In the genomic region with DNA sequence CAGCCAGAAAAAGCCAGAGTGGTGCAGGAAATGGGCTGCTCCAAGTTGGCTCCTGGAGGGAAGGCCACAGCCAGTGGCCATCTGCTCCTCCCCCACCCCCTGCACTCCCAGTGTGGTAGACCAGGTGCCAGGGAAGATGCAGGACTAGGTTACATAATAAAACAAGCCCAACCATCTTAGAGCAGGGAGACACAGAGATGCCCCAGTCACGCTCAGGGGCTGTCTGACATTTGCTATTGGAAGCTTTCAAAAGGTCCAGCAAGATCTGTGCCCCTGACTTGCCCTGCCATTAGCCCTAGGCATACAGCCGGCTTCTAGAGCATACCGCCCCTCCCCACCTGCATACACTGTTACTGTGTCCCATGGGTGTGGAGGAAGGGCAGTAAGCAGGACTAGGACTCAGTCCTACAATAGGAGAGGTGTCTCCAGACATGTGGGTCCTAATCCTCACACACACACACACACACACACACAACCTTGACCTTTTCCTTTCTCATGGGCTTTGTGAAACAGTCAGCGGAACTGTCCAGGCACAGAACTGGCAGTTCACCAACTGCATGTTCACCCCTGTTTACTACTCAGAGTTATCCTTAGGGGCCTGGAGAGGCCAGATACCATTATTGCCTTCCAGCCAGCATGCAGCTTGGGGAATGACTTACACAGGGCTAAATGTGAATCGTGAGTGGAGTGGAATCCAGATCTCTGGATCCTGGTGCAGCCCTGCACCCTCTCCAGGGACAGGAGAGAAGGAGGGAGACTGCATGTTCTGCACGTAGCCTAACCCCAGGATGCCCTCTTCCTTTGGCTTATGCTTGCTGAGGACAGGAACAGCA, we compare ENCODE assay signal across 8 mouse cellular contexts. TPM values are rescaled to one million over a fixed set of nuclear protein-coding genes. Genes with fewer than 3 reads are reported as not detected.
A peak's percentile ranks its signal among the peaks of the same experiment; 100 is the strongest.
DNase-seq lines count a peak whose midpoint lies in the region; ATAC-seq and TF ChIP-seq lines count a peak whose summit lies in the region.

No protein-coding gene starts in this region.

- DNase-seq in lung, adult 18-20 months = peak; percentile 66 to 81
- DNase-seq in lung, adult 2 months = no peak
- DNase-seq in embryonic facial prominence, embryonic 14.5 days (ENCODE audit: low spot score) = no peak
- DNase-seq in heart, postnatal 4 days = peak; percentile 65
- no peak for DNase-seq in retina, embryonic 14.5 days (ENCODE audit: low spot score)
- DNase-seq in ovary, postnatal 10 days (ENCODE audit: low spot score) = no peak

- peak overlapping the region; percentile 40; the same call in 1 of the 2 replicates for H3K27ac ChIP-seq in embryonic facial prominence, embryonic 14.5 days (replicated peaks; ENCODE audit: low read depth, low read length)
- H3K27ac ChIP-seq in limb, embryonic 15.5 days = peak overlapping the region; percentile 55
- peak overlapping the region; percentile 34 for H3K27ac ChIP-seq in small intestine, adult 2 months (ENCODE audit: insufficient read depth, low read depth, low read length)

- no peak for TF ChIP-seq POLR2A in lung, adult 2 months (IDR thresholded peaks at IDR 0.05; ENCODE audit: borderline replicate concordance, extremely low read depth, low read depth, low read length)
- no peak for TF ChIP-seq POLR2A in small intestine, adult 2 months (IDR thresholded peaks at IDR 0.05; ENCODE audit: low read depth, low read length)

- peaks cover 36% of the 10 kb centered on the region for H3K4me1 ChIP-seq in lung, adult 2 months (ENCODE audit: control insufficient read depth, insufficient read depth, low read length)
- 0 out of 2 replicates have a peak, but pooled peaks cover 3% of the 10 kb centered on the region for H3K4me1 ChIP-seq in embryonic facial prominence, embryonic 14.5 days (ENCODE audit: control insufficient read depth, insufficient read depth, low read length)
- peaks cover 25% of the 10 kb centered on the region for H3K4me1 ChIP-seq in limb, embryonic 15.5 days
- peaks cover 5% of the 10 kb centered on the region; the same call in 1 of the 2 replicates for H3K4me1 ChIP-seq in small intestine, adult 2 months (ENCODE audit: control insufficient read depth, insufficient read depth, insufficient read length, low read length)

- H3K36me3 ChIP-seq in embryonic facial prominence, embryonic 14.5 days (ENCODE audit: control insufficient read depth, insufficient read depth, low read length) = no peaks in the 10 kb centered on the region
- H3K36me3 ChIP-seq in limb, embryonic 15.5 days = no peaks in the 10 kb centered on the region
- no peaks in the 10 kb centered on the region for H3K36me3 ChIP-seq in small intestine, adult 2 months (ENCODE audit: control insufficient read depth, insufficient read depth, low read length)

- 44% methylated on average over 6 of the region's 6 CpGs for WGBS in lung, adult 2 months
- 40% methylated on average over 6 of the region's 6 CpGs for WGBS in embryonic facial prominence, embryonic 14.5 days
- WGBS in limb, embryonic 15.5 days = 51% methylated on average over 6 of the region's 6 CpGs
- WGBS in small intestine, adult 2 months = 73% methylated on average over 6 of the region's 6 CpGs

- H3K9me3 ChIP-seq in embryonic facial prominence, embryonic 14.5 days (ENCODE audit: control insufficient read depth, low read length) = no peaks in the 10 kb centered on the region
- H3K9me3 ChIP-seq in limb, embryonic 15.5 days = no peaks in the 10 kb centered on the region

- no peaks in the 10 kb centered on the region for H3K27me3 ChIP-seq in embryonic facial prominence, embryonic 14.5 days (replicated peaks; ENCODE audit: control insufficient read depth, insufficient read depth, low read length)
- no peaks in the 10 kb centered on the region for H3K27me3 ChIP-seq in limb, embryonic 15.5 days
- no peaks in the 10 kb centered on the region for H3K27me3 ChIP-seq in small intestine, adult 2 months (ENCODE audit: control insufficient read depth, insufficient read depth, low read length)

- 0 out of 2 replicates have a peak, but pooled peaks have one; percentile 19 for ATAC-seq in embryonic facial prominence, embryonic 14.5 days (ENCODE audit: low read depth)
- no peak for ATAC-seq in limb, embryonic 15.5 days (ENCODE audit: insufficient number of reproducible peaks, low FRiP score, low TSS enrichment, low read depth)

- no peak overlapping the region for H3K9ac ChIP-seq in embryonic facial prominence, embryonic 14.5 days (ENCODE audit: low read depth, low read length)
- no peak overlapping the region for H3K9ac ChIP-seq in limb, embryonic 15.5 days

- H3K4me2 ChIP-seq in embryonic facial prominence, embryonic 14.5 days (ENCODE audit: low read depth, low read length) = no peak overlapping the region
- no peak overlapping the region for H3K4me2 ChIP-seq in limb, embryonic 15.5 days

- H3K4me3 ChIP-seq in lung, adult 2 months (replicated peaks; ENCODE audit: extremely low read depth, low read depth, low read length) = no peak overlapping the region
- no peak overlapping the region for H3K4me3 ChIP-seq in embryonic facial prominence, embryonic 14.5 days (ENCODE audit: low read depth, low read length)
- no peak overlapping the region for H3K4me3 ChIP-seq in limb, embryonic 15.5 days
- H3K4me3 ChIP-seq in small intestine, adult 2 months (ENCODE audit: low read depth, low read length) = no peak overlapping the region

- no peak for TF ChIP-seq CTCF in lung, adult 2 months (IDR thresholded peaks at IDR 0.05; ENCODE audit: insufficient read depth, low read length)
- TF ChIP-seq CTCF in small intestine, adult 2 months (IDR thresholded peaks at IDR 0.05; ENCODE audit: extremely low read depth, insufficient read length, insufficient replicate concordance, low read depth, low read length) = no peak

RNA-seq across cellular contexts. Expression of gene Pomgnt2, which starts 30.4 kb away (rescaled TPM):
- polyA plus RNA-seq in lung, adult 2 months (2012; rRNA removed) = 14.5 and 14.8 TPM in 2 replicates
- polyA plus RNA-seq in embryonic facial prominence, embryonic 14.5 days (2014; fragmentation: Nextera tagmentation; extraction: Ambion mirVana) = 15.8 and 17.6 TPM in 2 replicates
- 1 to 10 TPM; 7.8 to 7.9 TPM for total RNA-seq in heart, postnatal 4 days (2021)
- polyA plus RNA-seq in limb, embryonic 15.5 days (2015; fragmentation: Nextera tagmentation; extraction: Ambion mirVana) = 20.5 and 20.7 TPM in 2 replicates
- polyA plus RNA-seq in small intestine, adult 2 months (2012; rRNA removed) = 7.5 and 10.4 TPM in 2 replicates

Comparison
In these comparisons a context has a peak if more than half of its experiments do, and no peak if none do; other contexts are left out.
1. DNase-seq: peak in lung, adult 18-20 months (2 of 2) and heart, postnatal 4 days (single experiment); none in lung, adult 2 months (single experiment), embryonic facial prominence, embryonic 14.5 days (single experiment), retina, embryonic 14.5 days (single experiment) and ovary, postnatal 10 days (single experiment).
2. Peak in every context shown above with its lines, with median percentiles within 50 percentile points of each other: H3K27ac ChIP-seq.